Comparison of ENCODE assay signal across 21 mouse cellular contexts in the genomic region with DNA sequence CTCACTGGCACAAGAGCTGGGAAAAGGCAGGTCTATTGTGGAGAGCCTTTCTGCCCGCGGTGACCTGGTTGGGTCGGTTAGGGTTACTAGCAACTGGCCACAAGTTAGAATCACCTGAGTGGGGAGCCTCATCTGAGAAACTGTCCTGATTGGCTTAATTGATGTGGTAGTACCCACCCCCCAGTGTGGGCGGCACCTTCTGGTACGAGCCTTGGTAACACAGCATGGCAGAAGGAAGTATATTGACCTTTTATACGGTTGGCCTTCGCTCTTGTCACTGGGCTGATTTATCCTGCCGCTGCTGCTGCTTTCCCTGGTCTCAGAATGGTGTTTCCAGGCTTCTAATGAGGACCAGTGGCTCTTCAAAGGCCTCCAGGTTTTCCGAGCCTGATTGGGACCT.
"Had no signal": no experiment of that assay in that cellular context is flagged by ENCODE, and none has a peak within 500 bp of the region (broad histone marks: within the 10 kb centered on the region; RNA-seq: fewer than 3 reads in every experiment).

No protein-coding gene starts in this region.

- ATAC-seq: midbrain, embryonic 13.5 days; midbrain, embryonic 16.5 days had no signal

- H3K4me3 ChIP-seq: kidney, embryonic 15.5 days; limb, embryonic 12.5 days; limb, embryonic 15.5 days; liver, embryonic 13.5 days; midbrain, embryonic 13.5 days; neural tube, embryonic 12.5 days; neural tube, embryonic 15.5 days had no signal

- H3K4me2 ChIP-seq: kidney, embryonic 15.5 days; limb, embryonic 12.5 days; limb, embryonic 15.5 days; liver, embryonic 13.5 days; midbrain, embryonic 13.5 days; neural tube, embryonic 12.5 days; neural tube, embryonic 15.5 days had no signal

- H3K36me3 ChIP-seq: kidney, embryonic 15.5 days; limb, embryonic 12.5 days; limb, embryonic 15.5 days; liver, embryonic 13.5 days; midbrain, embryonic 13.5 days; neural tube, embryonic 12.5 days; neural tube, embryonic 15.5 days had no signal

- DNase-seq: kidney, adult 8-10 months; kidney, postnatal 10 days; kidney, postnatal 36 days; liver, embryonic 13.5 days; lung, adult 2 months; lung, postnatal 14 days; lung, postnatal 4 days; right cerebral cortex, adult 18-20 months; right cerebral cortex, postnatal 14 days; right cerebral cortex, postnatal 4 days; thymus, adult 2 months; thymus, postnatal 14 days; thymus, postnatal 4 days had no signal

- H3K9me3 ChIP-seq: kidney, embryonic 15.5 days; limb, embryonic 12.5 days; limb, embryonic 15.5 days; liver, embryonic 13.5 days; midbrain, embryonic 13.5 days; neural tube, embryonic 12.5 days; neural tube, embryonic 15.5 days had no signal

- H3K27ac ChIP-seq: kidney, embryonic 15.5 days; limb, embryonic 12.5 days; limb, embryonic 15.5 days; liver, embryonic 13.5 days; midbrain, embryonic 13.5 days; neural tube, embryonic 12.5 days; neural tube, embryonic 15.5 days; stomach, postnatal 0 days had no signal

- H3K9ac ChIP-seq: kidney, embryonic 15.5 days; limb, embryonic 12.5 days; limb, embryonic 15.5 days; liver, embryonic 13.5 days; midbrain, embryonic 13.5 days; neural tube, embryonic 12.5 days; neural tube, embryonic 15.5 days had no signal

- H3K27me3 ChIP-seq: kidney, embryonic 15.5 days; limb, embryonic 12.5 days; limb, embryonic 15.5 days; liver, embryonic 13.5 days; midbrain, embryonic 13.5 days; neural tube, embryonic 12.5 days; neural tube, embryonic 15.5 days had no signal

- H3K4me1 ChIP-seq: limb, embryonic 12.5 days; limb, embryonic 15.5 days; liver, embryonic 13.5 days; midbrain, embryonic 13.5 days; neural tube, embryonic 12.5 days; neural tube, embryonic 15.5 days had no signal
